Mouse (Mus musculus): ENCODE measurements around the gene Tsacc.

DNA sequence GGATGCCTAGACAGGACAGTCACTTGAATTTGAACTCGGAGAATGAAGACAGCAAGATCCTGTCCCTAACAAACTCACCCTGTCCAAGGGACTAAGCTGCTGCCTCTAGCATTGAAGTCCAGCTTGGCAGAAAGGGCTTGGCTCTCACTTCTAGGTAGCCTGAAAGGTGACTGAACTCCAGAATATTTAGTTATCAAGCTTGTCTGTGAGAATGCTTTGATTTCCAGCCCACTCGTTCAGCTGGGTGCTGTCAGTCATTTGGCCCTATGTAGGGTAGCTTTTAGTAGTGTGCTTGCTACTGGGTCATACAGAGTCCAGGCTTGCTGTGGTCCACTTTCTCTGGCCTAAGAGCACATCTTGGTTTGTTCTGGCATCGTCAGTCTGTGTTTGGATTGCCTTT lies 42.2 kb upstream of the Tsacc start:
- no peak for TF ChIP-seq POLR2A (IDR thresholded peaks at IDR 0.05; ENCODE audit: borderline replicate concordance, low read depth, low read length)
- TF ChIP-seq CTCF (IDR thresholded peaks at IDR 0.05; ENCODE audit: low read depth, low read length) = no peak
